Mouse (Mus musculus): ENCODE measurements around the gene Noxa1.
A peak's percentile ranks its signal among the peaks of the same experiment; 100 is the strongest.

The Noxa1 gene

GRCm38 (mm10) chr2:25098005-25098615, 3.2 kb upstream of the Noxa1 start:
- no peak for DNase-seq (ENCODE audit: low read depth)

- no peak for DNase-seq (ENCODE audit: low read depth)
Measured at GRCm38 (mm10) chr2:25094785-25095108, 202 bp downstream of the Noxa1 start.

GRCm38 (mm10) chr2:25088636-25089035, 6.3 kb downstream of the Noxa1 start:
- DNase-seq (ENCODE audit: low read depth): no peak

GRCm38 (mm10) chr2:25087842-25088241, 7.1 kb downstream of the Noxa1 start:
- no peak for DNase-seq (ENCODE audit: low read depth)

- no peak for DNase-seq (ENCODE audit: low read depth)
Measured at GRCm38 (mm10) chr2:25085571-25085970, 9.4 kb downstream of the Noxa1 start.

GRCm38 (mm10) chr2:25083697-25084096, 11.3 kb downstream of the Noxa1 start:
- no peak for DNase-seq (ENCODE audit: low read depth)

GRCm38 (mm10) chr2:25080076-25080475, 14.9 kb downstream of the Noxa1 start, which contains the start of gene Entpd8:
Entpd8 (plus strand) TSS chr2:25080304.
- no peak for DNase-seq (ENCODE audit: low read depth)

- DNase-seq (ENCODE audit: low read depth): no peak
Measured at GRCm38 (mm10) chr2:25078967-25079366, 16.0 kb downstream of the Noxa1 start.

GRCm38 (mm10) chr2:25075506-25075905, 19.4 kb downstream of the Noxa1 start:
- DNase-seq (ENCODE audit: low read depth): no peak

- no peak for DNase-seq (ENCODE audit: low read depth)
Measured at GRCm38 (mm10) chr2:25072398-25072797, 22.6 kb downstream of the Noxa1 start.

GRCm38 (mm10) chr2:25069537-25069936, 25.4 kb downstream of the Noxa1 start:
- no peak for DNase-seq (ENCODE audit: low read depth)

GRCm38 (mm10) chr2:25066552-25066951, 28.4 kb downstream of the Noxa1 start:
- no peak for DNase-seq (ENCODE audit: low read depth)

GRCm38 (mm10) chr2:25065537-25065936, 29.4 kb downstream of the Noxa1 start:
- DNase-seq (ENCODE audit: low read depth): no peak

- DNase-seq (ENCODE audit: low read depth): no peak
Measured at GRCm38 (mm10) chr2:25064285-25064684, 30.7 kb downstream of the Noxa1 start.

GRCm38 (mm10) chr2:25063523-25063922, 31.4 kb downstream of the Noxa1 start:
- DNase-seq (ENCODE audit: low read depth): no peak

GRCm38 (mm10) chr2:25058926-25059325, 36.0 kb downstream of the Noxa1 start:
- DNase-seq (ENCODE audit: low read depth): no peak

- no peak for DNase-seq (ENCODE audit: low read depth)
Measured at GRCm38 (mm10) chr2:25055409-25056155, 39.4 kb downstream of the Noxa1 start.

GRCm38 (mm10) chr2:25055068-25055405, 39.9 kb downstream of the Noxa1 start:
- DNase-seq (ENCODE audit: low read depth): no peak

GRCm38 (mm10) chr2:25054221-25055067, 40.5 kb downstream of the Noxa1 start, which contains the start of gene Nsmf:
Nsmf (plus strand) TSS chr2:25054355.
- peak; percentile 76 for DNase-seq (ENCODE audit: low read depth)

- DNase-seq (ENCODE audit: low read depth): no peak
Measured at GRCm38 (mm10) chr2:25053101-25053500, 41.8 kb downstream of the Noxa1 start.

- no peak for DNase-seq (ENCODE audit: low read depth)
Measured at GRCm38 (mm10) chr2:25051450-25051849, 43.5 kb downstream of the Noxa1 start.

- no peak for DNase-seq (ENCODE audit: low read depth)
Measured at GRCm38 (mm10) chr2:25050921-25051320, 44.0 kb downstream of the Noxa1 start.

GRCm38 (mm10) chr2:25040089-25040488, 54.9 kb downstream of the Noxa1 start:
- DNase-seq (ENCODE audit: low read depth): no peak

All from naive thymus-derived CD4-positive, alpha-beta T cell, adult 2 months (primary cell).